Mouse (Mus musculus) myocyte (in vitro differentiated cells): ENCODE measurements around the gene Angptl2. TPM values are rescaled to one million over a fixed set of nuclear protein-coding genes. Genes with fewer than 3 reads are reported as not detected.

Source experiments
- H3K27me3 ChIP-seq: one replicate; pipeline ENCODE4 v1.6.1; 2011; ENCODE audit not compliant: control insufficient read depth, insufficient read depth, insufficient read length
- H3K36me3 ChIP-seq: one replicate; pipeline ENCODE4 v1.6.1; 2011; ENCODE audit not compliant: control insufficient read depth, insufficient read depth
- H3K4me2 ChIP-seq: one replicate; pipeline ENCODE4 v1.6.1; 2011; ENCODE audit warnings: low read depth, control low read depth
- H3K4me3 ChIP-seq: one replicate; pipeline ENCODE4 v1.5.1; 2011; ENCODE audit warnings: mild to moderate bottlenecking, control low read depth, moderate library complexity
- H3K79me2 ChIP-seq: one replicate; pipeline ENCODE4 v1.6.1; 2011; ENCODE audit not compliant: control insufficient read depth, insufficient read depth
- H3ac ChIP-seq: one replicate; pipeline ENCODE4 v1.6.1; 2011; ENCODE audit not compliant: control insufficient read depth, insufficient read length
- CEBPB ChIP-seq: IDR thresholded peaks from 2 replicates; pipeline ENCODE4 v1.6.1; 2011; ENCODE audit warnings: mild to moderate bottlenecking, moderate library complexity; ENCODE audit not compliant: poor library complexity, insufficient read depth, severe bottlenecking
- E2F4 ChIP-seq: IDR thresholded peaks from one replicate; pipeline ENCODE4 v1.6.1; 2011; ENCODE audit warnings: mild to moderate bottlenecking, control low read depth, moderate library complexity; ENCODE audit not compliant: insufficient read depth
- MAX ChIP-seq: IDR thresholded peaks from one replicate; pipeline ENCODE4 v1.6.1; 2011; ENCODE audit warnings: low read depth, mild to moderate bottlenecking, control low read depth
- MYOD1 ChIP-seq, 3 experiments: IDR thresholded peaks; one replicate each; pipeline ENCODE4 v1.6.1; 2011; ENCODE audit warnings: control low read depth in 2 of 3, low read depth in 2 of 3, mild to moderate bottlenecking in 2 of 3, moderate library complexity in 1 of 3; ENCODE audit not compliant: insufficient read length in 2 of 3, control insufficient read depth in 1 of 3
- MYOG ChIP-seq, 3 experiments: IDR thresholded peaks; one replicate each; pipeline ENCODE4 v1.6.1; 2011; ENCODE audit warnings: control low read depth in 2 of 3, low read depth in 2 of 3, mild to moderate bottlenecking in 2 of 3; ENCODE audit not compliant: insufficient read length in 2 of 3, control insufficient read depth in 1 of 3, insufficient read depth in 1 of 3
- POLR2A ChIP-seq: IDR thresholded peaks from one replicate; pipeline ENCODE4 v1.6.1; 2011; ENCODE audit warnings: low read depth, mild to moderate bottlenecking, control low read depth, moderate library complexity; ENCODE audit not compliant: insufficient read length
- POLR2AphosphoS2 ChIP-seq: IDR thresholded peaks from one replicate; pipeline ENCODE4 v1.6.1; 2011; ENCODE audit warnings: low read depth, control low read depth; ENCODE audit not compliant: insufficient read length
- REST ChIP-seq: IDR thresholded peaks from one replicate; pipeline ENCODE4 v1.6.1; 2011; ENCODE audit warnings: mild to moderate bottlenecking, control low read depth, moderate library complexity; ENCODE audit not compliant: insufficient read depth, insufficient read length
- SRF ChIP-seq: IDR thresholded peaks from one replicate; pipeline ENCODE4 v1.6.1; 2011; ENCODE audit warnings: low read depth; ENCODE audit not compliant: control insufficient read depth, insufficient read length
- TCF12 ChIP-seq: IDR thresholded peaks from one replicate; pipeline ENCODE4 v1.6.1; 2011; ENCODE audit warnings: mild to moderate bottlenecking, control low read depth; ENCODE audit not compliant: poor library complexity, insufficient read depth, severe bottlenecking
- TCF3 ChIP-seq: IDR thresholded peaks from one replicate; pipeline ENCODE4 v1.6.1; 2011; ENCODE audit warnings: low read depth, control low read depth; ENCODE audit not compliant: insufficient read length
- USF1 ChIP-seq: IDR thresholded peaks from one replicate; pipeline ENCODE4 v1.6.1; 2011; ENCODE audit warnings: low read depth, mild to moderate bottlenecking, control low read depth, moderate library complexity
- polyA plus RNA-seq: library from polyadenylated mRNA; unstranded; fragments of >200 nt; fragmentation: generic; extraction: Trizol; gene quantifications from one replicate; pipeline ENCODE4 v1.2.1, GENCODE M21; 2012; ENCODE audit warnings: missing spikeins

Angptl2 gene
- 130 TPM for polyA plus RNA-seq

- Histone ChIP-seq H3K79me2 (peaks cover 44% of the 10 kb centered on the region), H3K4me2 (peak within 1 kb of the TSS; percentile 91), H3K36me3 (peaks cover 6% of the 10 kb centered on the region), H3K4me3 (peak within 1 kb of the TSS; percentile 89), H3ac (peak within 1 kb of the TSS; percentile 29), H3K27me3 (no peaks in the 10 kb centered on the region)
- TF ChIP-seq TCF12, result peak; percentile 83
- TF ChIP-seq POLR2AphosphoS2, result peak; percentile 89
- TF ChIP-seq E2F4, result no peak
- no peak for TF ChIP-seq REST
- TF ChIP-seq MYOG (IDR thresholded peaks at IDR 0.05; ENCODE audit: control insufficient read depth in 1 of 3, insufficient read depth in 1 of 3, insufficient read length in 2 of 3, low read depth in 2 of 3), result peak; percentile 81 to 98 (median 88)
- no peak for TF ChIP-seq USF1
- peak; percentile 85 for TF ChIP-seq SRF
- peak; percentile 92 for TF ChIP-seq POLR2A
- peak; percentile 98 to 99 (median 99) for TF ChIP-seq MYOD1 (IDR thresholded peaks at IDR 0.05; ENCODE audit: control insufficient read depth in 1 of 3, insufficient read length in 2 of 3, low read depth in 2 of 3)
- no peak for TF ChIP-seq CEBPB
- TF ChIP-seq TCF3, result peak; percentile 88
- TF ChIP-seq MAX, result no peak
These were observed at the start of gene Angptl2 for GRCm38 (mm10) chr2:33215700-33216509. Angptl2 (plus strand) TSS chr2:33216069.

GRCm38 (mm10) chr2:33167060-33167459, 48.8 kb upstream of the Angptl2 start:
- TF ChIP-seq E2F4, result no peak
- TF ChIP-seq USF1, result no peak
- no peak for TF ChIP-seq REST
- no peak for TF ChIP-seq POLR2A
- TF ChIP-seq TCF3, result no peak
- TF ChIP-seq CEBPB, result no peak
- no peak for TF ChIP-seq MAX
- TF ChIP-seq POLR2AphosphoS2, result no peak
- no peak for TF ChIP-seq MYOD1 (IDR thresholded peaks at IDR 0.05; ENCODE audit: control insufficient read depth in 1 of 3, insufficient read length in 2 of 3, low read depth in 2 of 3)
- no peak for TF ChIP-seq TCF12
- no peak for TF ChIP-seq SRF
- no peak for TF ChIP-seq MYOG (IDR thresholded peaks at IDR 0.05; ENCODE audit: control insufficient read depth in 1 of 3, insufficient read depth in 1 of 3, insufficient read length in 2 of 3, low read depth in 2 of 3)

GRCm38 (mm10) chr2:33169445-33169844, 46.4 kb upstream of the Angptl2 start:
- H3K4me3 ChIP-seq, result no peak overlapping the region
- no peak overlapping the region for H3ac ChIP-seq
- H3K27me3 ChIP-seq, result no peaks in the 10 kb centered on the region
- H3K36me3 ChIP-seq, result no peaks in the 10 kb centered on the region
- no peak for TF ChIP-seq TCF3
- TF ChIP-seq REST, result no peak
- TF ChIP-seq MYOG (IDR thresholded peaks at IDR 0.05; ENCODE audit: control insufficient read depth in 1 of 3, insufficient read depth in 1 of 3, insufficient read length in 2 of 3, low read depth in 2 of 3), result no peak
- no peak for TF ChIP-seq TCF12
- no peak for TF ChIP-seq MAX
- no peak for TF ChIP-seq POLR2AphosphoS2
- TF ChIP-seq MYOD1 (IDR thresholded peaks at IDR 0.05; ENCODE audit: control insufficient read depth in 1 of 3, insufficient read length in 2 of 3, low read depth in 2 of 3), result no peak
- TF ChIP-seq CEBPB, result no peak
- TF ChIP-seq USF1, result no peak
- TF ChIP-seq POLR2A, result no peak
- TF ChIP-seq SRF, result no peak
- TF ChIP-seq E2F4, result no peak
- H3K79me2 ChIP-seq, result no peaks in the 10 kb centered on the region
- no peak overlapping the region for H3K4me2 ChIP-seq

More at GRCm38 (mm10) chr2:33167060-33167459, 48.8 kb upstream of the Angptl2 start:
- Histone ChIP-seq H3K4me3 (no peak overlapping the region), H3K27me3 (no peaks in the 10 kb centered on the region), H3ac (no peak overlapping the region), H3K79me2 (no peaks in the 10 kb centered on the region), H3K4me2 (no peak overlapping the region), H3K36me3 (no peaks in the 10 kb centered on the region)

GRCm38 (mm10) chr2:33170777-33171565, 44.9 kb upstream of the Angptl2 start:
- Histone ChIP-seq H3K27me3 (no peaks in the 10 kb centered on the region), H3K79me2 (no peaks in the 10 kb centered on the region), H3K4me2 (no peak overlapping the region), H3ac (no peak overlapping the region), H3K36me3 (no peaks in the 10 kb centered on the region), H3K4me3 (no peak overlapping the region)
- TF ChIP-seq REST (no peak), MAX (no peak), CEBPB (no peak), POLR2AphosphoS2 (no peak), TCF12 (no peak), POLR2A (no peak), USF1 (no peak), TCF3 (no peak), E2F4 (no peak), MYOD1 (IDR thresholded peaks at IDR 0.05; ENCODE audit: control insufficient read depth in 1 of 3, insufficient read length in 2 of 3, low read depth in 2 of 3) (no peak), MYOG (IDR thresholded peaks at IDR 0.05; ENCODE audit: control insufficient read depth in 1 of 3, insufficient read depth in 1 of 3, insufficient read length in 2 of 3, low read depth in 2 of 3) (no peak), SRF (no peak)
